Mouse (Mus musculus): ENCODE results near the gene Rbfox2.
A peak's percentile ranks its signal among the peaks of the same experiment; 100 is the strongest.

The Rbfox2 gene

DNA sequence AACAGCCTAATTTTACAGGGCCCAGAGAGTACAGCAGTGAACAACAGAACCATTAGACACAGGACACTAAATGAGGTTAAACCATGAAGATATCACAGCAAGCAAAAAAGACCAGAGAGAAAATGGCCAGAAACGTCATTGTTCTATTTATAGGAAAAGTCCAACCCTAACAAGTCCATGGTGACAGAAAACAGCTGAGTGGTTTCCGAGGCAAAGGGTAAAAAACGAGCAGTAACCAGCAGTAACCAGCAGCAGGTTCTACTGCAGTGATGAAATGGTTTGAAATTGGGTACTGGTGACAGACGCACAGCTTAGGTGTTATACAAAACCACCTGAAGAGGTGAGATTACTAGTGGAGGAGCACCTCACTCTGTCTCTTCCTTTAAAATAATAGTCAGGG lies 72.5 kb downstream of the Rbfox2 start:
- DNase-seq (ENCODE audit: low spot score): peak; percentile 56

GRCm38 (mm10) chr15:77230144-77230543 lies 76.7 kb downstream of the Rbfox2 start:
- no peak for DNase-seq (ENCODE audit: low spot score)

DNA sequence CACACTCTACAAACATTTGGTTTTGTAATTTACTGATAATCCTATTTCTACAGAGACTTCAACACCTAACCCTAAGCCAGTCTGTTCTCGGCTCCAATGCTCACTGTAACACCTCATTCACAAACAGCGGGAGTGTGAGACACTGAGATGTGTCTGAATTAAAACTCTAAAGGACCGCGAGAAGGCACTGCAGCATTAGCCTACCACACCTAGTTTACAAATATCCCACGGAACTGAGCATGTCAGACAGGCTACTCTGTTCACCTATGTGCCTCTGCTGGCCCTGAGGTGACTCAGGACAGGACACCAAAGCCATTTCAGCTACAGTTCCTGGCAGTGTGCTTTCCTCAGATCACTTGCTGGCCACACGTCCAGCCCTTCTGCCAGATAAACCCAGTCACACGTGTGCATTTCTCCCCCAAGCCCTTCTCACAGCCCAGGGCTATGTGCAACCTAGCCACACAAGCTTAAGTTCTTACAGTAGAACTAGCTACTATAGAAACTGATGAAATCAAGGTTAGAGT lies 79.9 kb downstream of the Rbfox2 start:
- DNase-seq (ENCODE audit: low spot score): no peak

DNA sequence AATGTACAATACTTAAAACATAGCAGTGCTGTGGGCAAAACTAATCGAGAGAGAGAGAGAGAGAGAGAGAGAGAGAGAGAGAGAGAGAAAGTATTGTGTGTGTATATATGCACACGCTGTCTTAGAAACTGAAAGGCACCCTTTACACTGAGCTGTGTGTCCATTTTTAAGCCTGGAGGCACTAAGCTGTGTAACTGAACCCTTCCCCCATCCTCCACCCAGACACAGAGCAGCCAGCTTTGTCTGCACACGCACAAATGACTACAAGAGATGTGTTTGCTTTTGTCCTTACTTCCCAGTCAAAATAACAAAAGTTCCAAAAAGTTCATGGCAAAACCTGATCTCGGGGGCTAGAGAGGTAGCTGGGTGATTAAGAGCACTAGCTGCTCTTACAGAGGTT lies 80.9 kb downstream of the Rbfox2 start:
- DNase-seq (ENCODE audit: low spot score): no peak

GRCm38 (mm10) chr15:77225274-77225673 lies 81.5 kb downstream of the Rbfox2 start:
- DNase-seq (ENCODE audit: low spot score): peak; percentile 76

GRCm38 (mm10) chr15:77220833-77221232 lies 86.0 kb downstream of the Rbfox2 start:
- no peak for DNase-seq (ENCODE audit: low spot score)

DNA sequence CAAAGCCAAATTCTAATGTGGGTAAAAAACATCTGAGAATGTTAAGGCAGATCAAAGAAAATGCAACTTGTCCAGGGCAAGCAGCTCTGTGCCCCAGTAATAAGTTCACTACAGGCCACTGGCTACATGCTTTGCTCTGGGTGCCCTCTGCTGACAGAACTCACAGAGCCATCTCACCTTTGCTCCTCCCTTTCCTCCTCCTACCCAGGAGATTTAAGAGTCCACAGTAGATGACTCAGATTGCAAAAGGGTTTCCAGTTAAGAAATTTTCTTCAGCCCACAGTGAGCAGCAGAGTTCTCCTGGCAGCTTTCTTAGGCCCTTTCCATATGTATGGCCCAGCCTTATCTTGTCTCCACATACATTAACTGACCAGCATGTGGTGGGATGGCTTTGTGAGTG lies 86.7 kb downstream of the Rbfox2 start:
- DNase-seq (ENCODE audit: low spot score): peak; percentile 88

DNA sequence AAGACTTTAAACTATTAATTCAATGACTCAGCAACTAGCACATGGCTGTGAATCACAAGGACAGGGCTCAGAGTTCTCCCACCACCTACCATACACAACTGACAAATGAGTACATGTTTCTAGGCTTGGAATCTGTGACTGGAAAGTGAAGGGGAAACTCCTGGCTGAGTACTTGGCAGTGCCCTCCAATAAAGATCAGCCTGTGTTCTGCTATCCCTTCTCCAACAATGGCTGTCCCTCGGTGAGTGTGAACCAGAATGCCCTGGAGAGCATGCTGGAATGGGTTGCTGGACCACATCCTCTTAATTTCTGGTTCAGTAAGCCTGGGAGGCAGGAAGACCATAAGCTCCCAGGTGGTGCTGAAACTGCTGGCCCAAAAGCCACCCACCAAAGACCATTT lies 87.2 kb downstream of the Rbfox2 start:
- no peak for DNase-seq (ENCODE audit: low spot score)

- DNase-seq (ENCODE audit: low spot score): no peak
Observed at GRCm38 (mm10) chr15:77218007-77218406, 88.8 kb downstream of the Rbfox2 start.

- DNase-seq (ENCODE audit: low spot score): no peak
Observed at GRCm38 (mm10) chr15:77217523-77217922, 89.3 kb downstream of the Rbfox2 start.

GRCm38 (mm10) chr15:77216704-77217103 lies 90.1 kb downstream of the Rbfox2 start:
- DNase-seq (ENCODE audit: low spot score): no peak

DNA sequence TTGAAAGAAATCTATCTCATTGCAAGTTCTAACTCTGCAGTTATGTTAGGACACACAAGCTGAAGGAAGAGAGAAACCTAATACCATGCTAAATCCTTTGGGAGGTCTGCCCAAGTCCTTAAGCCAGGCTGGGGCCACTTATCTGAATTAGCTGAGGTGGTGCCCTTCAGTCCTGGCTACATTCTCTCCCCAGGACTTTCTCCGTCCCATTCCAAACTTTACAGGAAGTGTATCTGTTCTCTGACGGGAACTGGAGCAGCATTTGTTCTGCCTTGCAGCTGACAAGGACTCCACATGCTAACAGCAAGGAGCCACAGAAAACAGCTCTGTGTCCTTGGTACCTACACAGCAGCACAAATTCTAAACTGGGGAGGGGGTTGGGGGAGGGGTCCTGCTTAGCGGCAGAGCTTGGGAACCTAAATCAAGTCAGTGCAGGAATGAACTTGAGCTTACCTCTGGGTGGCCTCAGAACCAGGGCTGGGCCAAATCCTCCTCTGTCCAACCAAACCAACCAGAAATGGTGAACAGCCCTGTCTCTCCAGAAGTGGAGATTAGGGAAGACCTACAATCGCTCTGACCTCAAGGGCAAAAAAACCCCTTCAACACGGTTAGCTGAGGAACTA lies 91.5 kb downstream of the Rbfox2 start:
- peak; percentile 40 for DNase-seq (ENCODE audit: low spot score)

DNA sequence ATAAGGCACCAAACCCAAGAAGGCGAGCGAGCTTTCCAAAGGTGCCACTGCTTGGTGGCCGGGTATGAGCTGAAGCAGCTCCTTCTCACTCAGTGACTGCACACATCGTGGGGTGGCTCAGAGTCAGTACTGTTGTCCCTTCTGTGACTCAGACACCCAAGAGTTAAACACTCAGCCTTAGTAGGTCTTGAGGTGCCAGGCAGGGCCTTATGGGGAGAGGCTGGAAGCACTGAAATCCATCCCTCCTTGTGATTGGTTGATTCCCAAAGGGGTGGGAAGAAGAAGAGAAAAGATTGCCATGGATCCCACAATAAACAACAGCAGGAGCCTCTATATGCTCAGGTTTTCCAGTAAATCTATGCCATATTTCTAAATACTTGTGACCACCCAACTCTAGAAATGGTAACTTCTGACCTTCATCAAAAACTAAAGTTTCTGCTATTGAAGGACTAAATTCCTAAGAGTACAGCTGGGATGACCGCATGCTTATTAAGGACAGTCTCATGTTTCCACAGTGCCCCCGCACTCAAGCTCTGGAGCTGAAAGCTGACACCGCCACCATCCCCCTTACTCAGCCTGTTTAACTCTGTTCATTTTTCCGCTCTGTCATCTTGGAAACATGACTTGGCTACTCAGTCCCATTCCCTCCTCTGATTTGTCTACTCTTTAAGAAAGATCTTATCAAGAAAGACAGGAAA lies 92.2 kb downstream of the Rbfox2 start:
- DNase-seq (ENCODE audit: low spot score): peak; percentile 50

DNA sequence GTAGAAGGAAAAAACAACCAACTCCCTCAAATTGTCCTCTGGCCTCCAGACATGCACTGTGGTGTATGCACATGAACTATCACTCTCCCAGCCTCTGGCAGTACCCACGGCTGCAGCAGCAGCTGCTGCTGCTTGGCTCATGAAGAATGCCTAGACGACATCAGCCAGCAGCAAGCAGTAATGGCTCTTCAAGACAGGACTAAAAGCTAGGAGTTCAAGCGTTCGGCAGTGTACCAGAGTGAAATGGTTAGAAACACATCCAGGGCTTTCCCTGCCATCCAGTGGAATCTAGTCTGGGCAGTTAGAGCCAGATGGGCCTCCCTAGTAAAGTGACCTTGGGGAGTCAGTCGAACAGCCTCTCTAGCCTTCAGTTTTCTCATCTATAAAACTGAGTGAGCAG lies 93.0 kb downstream of the Rbfox2 start:
- DNase-seq (ENCODE audit: low spot score): peak; percentile 41

DNA sequence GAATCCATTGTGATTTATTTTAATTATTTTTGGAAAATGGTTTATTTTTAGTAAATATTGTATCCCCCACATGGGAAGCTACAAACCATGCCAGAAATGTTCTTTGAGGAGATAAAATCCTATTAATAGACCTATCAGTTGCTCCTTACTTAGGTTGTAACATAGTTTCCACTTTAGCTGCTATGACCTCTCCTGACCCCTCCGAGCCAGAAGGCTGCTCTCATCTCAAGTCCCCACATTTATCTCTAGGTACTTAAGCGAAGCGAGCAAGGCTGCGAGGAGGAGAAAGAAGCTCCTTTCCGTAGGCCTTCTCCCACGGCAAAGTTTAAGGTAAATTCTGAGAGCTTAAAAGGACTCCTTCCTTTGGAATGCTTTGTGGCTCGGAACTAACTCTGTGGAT lies 94.0 kb downstream of the Rbfox2 start:
- no peak for DNase-seq (ENCODE audit: low spot score)

DNA sequence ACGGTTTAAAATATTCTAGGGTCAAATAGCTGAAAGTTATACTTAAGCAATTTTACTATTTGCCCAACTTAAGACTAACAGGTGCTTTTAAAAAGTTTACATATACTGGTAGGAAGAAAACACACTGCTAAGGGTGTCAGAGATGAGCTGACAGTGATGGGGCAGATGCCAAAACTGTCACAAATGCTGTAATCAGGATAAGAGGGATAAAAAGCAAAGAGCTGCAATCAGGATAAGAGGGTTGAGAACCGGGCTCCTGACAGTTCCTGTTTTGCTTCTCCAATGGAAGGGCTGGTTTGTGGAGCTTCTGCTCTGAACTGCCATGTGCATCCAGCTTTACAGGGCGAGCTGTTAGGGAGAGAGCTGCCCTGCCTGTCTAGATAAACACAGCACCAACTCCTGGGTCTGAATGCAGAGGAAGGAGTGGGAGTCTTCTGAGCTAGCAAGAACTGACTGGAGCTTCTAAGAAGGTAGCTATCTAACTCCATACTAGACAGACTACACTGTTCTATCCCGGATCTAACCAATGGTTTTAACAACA lies 94.5 kb downstream of the Rbfox2 start:
- DNase-seq (ENCODE audit: low spot score): no peak

- DNase-seq (ENCODE audit: low spot score): no peak
Observed at GRCm38 (mm10) chr15:77206996-77207395, 99.8 kb downstream of the Rbfox2 start.

DNA sequence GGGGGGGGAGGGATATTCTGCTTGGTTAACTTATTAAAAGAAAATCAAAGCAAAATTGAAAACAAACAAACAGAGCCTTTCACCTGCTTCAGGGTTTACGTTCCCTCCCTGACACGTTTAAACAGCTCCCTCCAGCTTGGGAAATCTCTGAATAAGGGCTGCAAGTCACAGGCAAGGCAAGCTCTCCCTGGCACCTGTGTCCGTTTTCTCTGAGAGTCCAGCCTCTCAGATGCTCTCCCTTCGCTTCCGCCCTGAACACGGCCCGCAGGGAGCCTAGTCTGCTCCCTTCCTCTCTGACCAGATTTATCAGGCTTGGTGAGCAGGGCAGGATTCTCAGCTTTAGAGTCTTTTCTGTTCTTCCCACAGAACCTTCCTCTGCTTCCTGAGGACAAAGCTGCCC lies 101.9 kb downstream of the Rbfox2 start:
- DNase-seq (ENCODE audit: low spot score): no peak

DNA sequence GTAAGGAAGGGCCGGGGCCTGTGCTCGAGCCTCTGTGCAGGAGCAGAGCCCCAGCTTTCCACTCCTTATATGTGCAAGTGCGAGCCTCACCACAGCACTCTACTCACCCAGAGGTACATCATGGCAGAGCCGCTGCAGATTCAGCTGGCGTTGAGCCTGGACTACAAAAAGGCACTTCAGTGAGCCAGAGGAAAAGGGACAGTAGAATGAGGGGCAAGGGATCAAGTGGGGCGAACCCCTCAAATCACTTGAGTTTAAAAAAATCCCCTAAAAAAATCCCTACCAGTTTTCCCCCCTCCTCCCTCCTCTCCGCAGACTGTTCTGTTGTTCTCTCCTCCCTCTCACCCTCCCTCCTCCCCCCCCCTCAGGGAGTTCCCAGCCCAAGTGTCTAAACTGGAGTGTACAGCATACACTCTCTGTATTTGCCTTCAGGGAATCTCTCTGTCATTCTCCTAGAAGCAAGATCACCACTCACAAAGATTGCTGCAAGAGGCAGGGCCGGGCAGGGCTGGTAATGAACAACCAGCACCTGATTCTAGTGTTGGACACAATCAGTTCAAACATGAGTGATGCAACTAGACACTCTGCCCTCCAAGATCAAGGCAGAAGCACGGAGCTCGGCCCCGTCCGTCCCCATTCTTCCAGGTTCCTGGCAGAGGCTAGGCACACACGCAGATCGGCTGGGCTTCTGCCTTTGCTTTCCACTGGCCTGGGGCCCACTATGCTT lies 103.4 kb downstream of the Rbfox2 start:
- DNase-seq (ENCODE audit: low spot score): peak; percentile 81

- DNase-seq (ENCODE audit: low spot score): no peak
Observed at GRCm38 (mm10) chr15:77202881-77203254, 103.9 kb downstream of the Rbfox2 start.

DNA sequence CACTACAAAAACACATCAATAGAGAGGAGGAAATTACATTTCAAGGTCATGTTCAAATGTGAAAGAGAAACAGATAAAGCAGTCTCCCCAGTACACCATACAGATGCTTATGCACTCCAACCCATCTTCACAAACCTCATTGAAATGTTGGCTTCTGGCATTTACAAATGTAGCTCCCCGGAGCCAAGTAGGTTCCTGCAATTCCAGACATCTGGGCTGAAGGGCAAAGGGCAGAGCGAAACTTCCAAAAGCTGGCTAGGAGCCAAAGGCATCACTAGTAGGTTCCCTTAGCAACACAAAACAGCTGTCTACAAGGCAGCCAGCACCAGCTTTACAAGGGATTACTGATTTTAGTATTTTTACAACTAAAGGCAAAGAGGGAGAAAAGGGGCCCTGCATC lies 104.6 kb downstream of the Rbfox2 start:
- DNase-seq (ENCODE audit: low spot score): peak; percentile 95

GRCm38 (mm10) chr15:77196827-77197226 lies 110.0 kb downstream of the Rbfox2 start:
- DNase-seq (ENCODE audit: low spot score): peak; percentile 96

DNA sequence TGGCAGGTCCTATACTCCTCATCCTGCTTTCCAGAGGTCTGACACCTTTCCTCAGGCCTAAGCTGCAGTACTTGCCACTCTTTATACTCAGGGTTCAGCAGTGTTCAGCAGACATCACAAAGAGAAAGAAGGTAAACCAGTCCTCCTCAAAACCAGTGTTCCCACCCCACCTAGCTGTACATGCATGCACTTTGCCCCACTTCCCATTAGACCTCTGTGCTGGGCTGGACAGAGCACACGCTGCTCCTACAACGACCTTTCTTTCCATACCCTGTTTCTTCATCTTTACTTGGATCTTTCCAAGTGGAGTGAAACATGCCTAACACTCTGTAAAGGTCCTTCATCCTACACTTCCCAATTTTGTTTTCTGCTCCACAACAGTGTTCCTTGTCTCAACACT lies 110.8 kb downstream of the Rbfox2 start:
- no peak for DNase-seq (ENCODE audit: low spot score)
